ENCODE assay signal across 11 mouse cellular contexts in genomic region chr6:140897111-140897510, GRCm38 (mm10).
A peak's percentile ranks its signal among the peaks of the same experiment; 100 is the strongest.
DNase-seq lines count a peak whose midpoint lies in the region; ATAC-seq and TF ChIP-seq lines count a peak whose summit lies in the region.
"Had no signal": no experiment of that assay in that cellular context is flagged by ENCODE, and none has a peak within 500 bp of the region (broad histone marks: within the 10 kb centered on the region; RNA-seq: fewer than 3 reads in every experiment).

No protein-coding gene starts in this region.

- no peak for TF ChIP-seq POLR2A in embryonic fibroblast, embryonic 13.5 days (IDR thresholded peaks at IDR 0.05; ENCODE audit: low read depth, low read length)

- H3K27ac ChIP-seq in gastrocnemius, adult 2 months, result no peak overlapping the region
- H3K27ac ChIP-seq in lung, embryonic 14.5 days (ENCODE audit: low read depth), result no peak overlapping the region
- peak overlapping the region; percentile 14; the same call in 1 of the 2 replicates for H3K27ac ChIP-seq in embryonic fibroblast, embryonic 13.5 days (ENCODE audit: insufficient read depth, low read length)
- no peak overlapping the region for H3K27ac ChIP-seq in neural tube, embryonic 14.5 days (ENCODE audit: low read depth, low read length)
- H3K27ac ChIP-seq: forebrain, embryonic 12.5 days; hindbrain, embryonic 13.5 days had no signal

- peak; percentile 48; the same call in 1 of the 2 replicates for ATAC-seq in lung, embryonic 14.5 days (ENCODE audit: insufficient read depth)
- no peak for ATAC-seq in neural tube, embryonic 14.5 days (ENCODE audit: low read depth)

- no peak overlapping the region for H3K9ac ChIP-seq in lung, embryonic 14.5 days
- no peak overlapping the region for H3K9ac ChIP-seq in neural tube, embryonic 14.5 days (replicated peaks; ENCODE audit: low read depth, low read length)
- H3K9ac ChIP-seq: forebrain, embryonic 12.5 days; hindbrain, embryonic 13.5 days had no signal

- H3K27me3 ChIP-seq in lung, embryonic 14.5 days (ENCODE audit: insufficient read depth, low read length), result no peaks in the 10 kb centered on the region
- H3K27me3 ChIP-seq in neural tube, embryonic 14.5 days (ENCODE audit: control insufficient read depth, insufficient read depth, low read length), result no peaks in the 10 kb centered on the region
- H3K27me3 ChIP-seq: forebrain, embryonic 12.5 days; hindbrain, embryonic 13.5 days had no signal

- no peak for DNase-seq in gastrocnemius, adult 2 months
- DNase-seq in gastrocnemius, adult 8-10 months (ENCODE audit: low spot score in 2 of 2), result no peak
- peak; percentile 64 for DNase-seq in lung, embryonic 14.5 days
- no peak for DNase-seq in lung, adult 18-20 months
- no peak for DNase-seq in left cerebral cortex, postnatal 36 days (ENCODE audit: low spot score in 2 of 2)
- DNase-seq in embryo, embryonic 11 days, result no peak
- DNase-seq: left cerebral cortex, postnatal 4 days had no signal

- no peaks in the 10 kb centered on the region for H3K36me3 ChIP-seq in lung, embryonic 14.5 days (ENCODE audit: insufficient read depth)
- H3K36me3 ChIP-seq in neural tube, embryonic 14.5 days (ENCODE audit: control insufficient read depth, insufficient read depth, low read length), result no peaks in the 10 kb centered on the region
- H3K36me3 ChIP-seq: forebrain, embryonic 12.5 days; hindbrain, embryonic 13.5 days had no signal

- 25% methylated on average over 8 of the region's 8 CpGs for whole genome bisulfite sequencing in lung, embryonic 14.5 days
- WGBS in neural tube, embryonic 14.5 days, result 22% methylated on average over 8 of the region's 8 CpGs

- peaks cover 7% of the 10 kb centered on the region; the same call in 1 of the 2 replicates for H3K4me1 ChIP-seq in lung, embryonic 14.5 days (ENCODE audit: insufficient read depth)
- H3K4me1 ChIP-seq in embryonic fibroblast, embryonic 13.5 days (ENCODE audit: control insufficient read depth, insufficient read depth, low read length), result peaks cover 7% of the 10 kb centered on the region; the same call in 1 of the 2 replicates
- H3K4me1 ChIP-seq in neural tube, embryonic 14.5 days (ENCODE audit: control insufficient read depth, insufficient read depth, low read length), result peaks cover 2% of the 10 kb centered on the region; the same call in 1 of the 2 replicates

- intact Hi-C loops in gastrocnemius, adult 2 months (cut with DNase I), result no loop called here
- intact Hi-C loops in left cerebral cortex, postnatal 36 days (cut with DNase I), result no loop called here

- H3K4me2 ChIP-seq in lung, embryonic 14.5 days, result peak overlapping the region; percentile 19; the same call in 1 of the 2 replicates
- H3K4me2 ChIP-seq in neural tube, embryonic 14.5 days (ENCODE audit: low read depth, low read length), result peak overlapping the region; percentile 12; the same call in 1 of the 2 replicates
- H3K4me2 ChIP-seq: forebrain, embryonic 12.5 days; hindbrain, embryonic 13.5 days had no signal

- TF ChIP-seq CTCF in gastrocnemius, adult 2 months (IDR thresholded peaks at IDR 0.05), result no peak
- TF ChIP-seq CTCF in lung, embryonic 14.5 days (IDR thresholded peaks at IDR 0.05; ENCODE audit: low read depth), result 0 out of 2 replicates have a peak, but pooled peaks have one; percentile 1
- TF ChIP-seq CTCF in embryonic fibroblast, embryonic 13.5 days (IDR thresholded peaks at IDR 0.05; ENCODE audit: borderline replicate concordance, insufficient read depth, low read length), result no peak

- no peaks in the 10 kb centered on the region for H3K9me3 ChIP-seq in lung, embryonic 14.5 days (ENCODE audit: low read depth, low read length)
- no peaks in the 10 kb centered on the region for H3K9me3 ChIP-seq in neural tube, embryonic 14.5 days (ENCODE audit: control insufficient read depth, low read length)
- H3K9me3 ChIP-seq: forebrain, embryonic 12.5 days; hindbrain, embryonic 13.5 days had no signal

- H3K4me3 ChIP-seq in gastrocnemius, adult 2 months, result peak overlapping the region; percentile 21; the same call in 1 of the 2 replicates
- no peak overlapping the region for H3K4me3 ChIP-seq in lung, embryonic 14.5 days (ENCODE audit: low read depth, low read length)
- no peak overlapping the region for H3K4me3 ChIP-seq in embryonic fibroblast, embryonic 13.5 days (ENCODE audit: insufficient read depth, low read length)
- no peak overlapping the region for H3K4me3 ChIP-seq in neural tube, embryonic 14.5 days (ENCODE audit: low read depth, low read length)
- H3K4me3 ChIP-seq: forebrain, embryonic 12.5 days; hindbrain, embryonic 13.5 days had no signal
